Mouse (Mus musculus): ENCODE measurements around the gene Gadd45gip1. TPM values are rescaled to one million over a fixed set of nuclear protein-coding genes. Genes with fewer than 3 reads are reported as not detected.

The Gadd45gip1 gene
- total RNA-seq, 2 experiments from 2014 or later = 18.4 to 18.9 TPM

- intact Hi-C loops (cut with DNase I) = no loop called here
- DNase-seq = peak; percentile 100
These were observed 15.6 kb downstream of the Gadd45gip1 start, which contains the start of gene Calr for GRCm38 (mm10) chr8:84846722-84847572. Gene Calr, minus strand, starts transcription at chr8:84846934.

DNA sequence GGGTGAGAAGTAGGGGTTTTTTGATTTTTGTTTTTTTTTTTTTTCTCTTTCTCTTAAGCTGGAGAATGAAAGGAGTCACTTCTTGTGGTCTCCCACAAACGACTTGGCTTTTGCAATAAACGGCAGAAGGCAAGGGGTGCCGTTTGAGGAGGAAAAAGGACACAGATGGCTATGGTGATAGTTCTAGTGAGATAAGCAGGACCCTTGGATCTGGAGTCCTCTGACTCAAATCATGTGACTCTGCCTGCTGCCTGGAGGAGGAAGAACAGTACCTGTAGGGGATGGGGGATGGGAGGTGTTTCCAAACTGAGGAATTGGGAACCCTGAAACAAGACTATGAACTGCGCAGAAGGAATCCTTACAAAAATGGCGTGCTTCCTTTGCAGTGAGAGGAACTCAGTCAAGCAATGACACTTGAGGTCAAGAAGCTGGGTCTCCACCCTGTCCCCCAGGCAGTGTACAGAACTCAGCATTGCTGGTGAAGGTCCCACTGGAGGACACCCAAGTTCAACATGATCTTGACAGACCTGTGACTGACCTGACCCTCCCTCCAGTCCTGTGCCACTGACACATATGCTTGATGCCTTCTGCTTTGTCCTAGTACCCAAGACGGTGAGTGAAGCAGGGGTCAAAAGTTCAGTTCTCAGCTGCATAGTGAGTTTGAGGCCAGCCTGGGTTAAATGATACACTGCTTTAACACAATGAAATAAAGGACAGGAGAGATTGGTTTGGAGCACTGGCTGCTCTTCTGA lies 16.5 kb downstream of the Gadd45gip1 start:
- DNase-seq = no peak
- intact Hi-C loops (cut with DNase I) = no loop called here

DNA sequence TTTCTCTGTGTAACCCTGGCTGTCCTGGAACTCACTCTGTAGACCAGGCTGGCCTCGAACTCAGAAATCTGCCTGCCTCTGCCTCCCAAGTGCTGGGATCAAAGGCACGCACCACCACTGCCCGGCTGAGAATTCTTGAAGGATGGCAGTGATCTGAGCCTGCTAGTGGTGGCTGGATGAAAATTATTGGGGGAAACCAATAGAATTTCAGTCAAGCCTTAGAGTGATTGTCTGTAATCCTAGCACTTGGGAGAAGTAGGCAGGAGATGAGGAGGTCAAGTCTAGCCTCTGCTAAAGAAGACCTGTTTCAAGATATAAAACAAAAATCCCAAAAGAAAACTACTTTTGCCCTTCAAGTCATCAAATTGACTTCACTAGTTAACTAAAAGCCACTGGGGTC lies 25.1 kb downstream of the Gadd45gip1 start:
- no peak for DNase-seq
- intact Hi-C loops (cut with DNase I) = loop anchor here (5.0 kb wide), 1 partner anchor 106 kb away; no protein-coding TSS in a partner anchor

DNA sequence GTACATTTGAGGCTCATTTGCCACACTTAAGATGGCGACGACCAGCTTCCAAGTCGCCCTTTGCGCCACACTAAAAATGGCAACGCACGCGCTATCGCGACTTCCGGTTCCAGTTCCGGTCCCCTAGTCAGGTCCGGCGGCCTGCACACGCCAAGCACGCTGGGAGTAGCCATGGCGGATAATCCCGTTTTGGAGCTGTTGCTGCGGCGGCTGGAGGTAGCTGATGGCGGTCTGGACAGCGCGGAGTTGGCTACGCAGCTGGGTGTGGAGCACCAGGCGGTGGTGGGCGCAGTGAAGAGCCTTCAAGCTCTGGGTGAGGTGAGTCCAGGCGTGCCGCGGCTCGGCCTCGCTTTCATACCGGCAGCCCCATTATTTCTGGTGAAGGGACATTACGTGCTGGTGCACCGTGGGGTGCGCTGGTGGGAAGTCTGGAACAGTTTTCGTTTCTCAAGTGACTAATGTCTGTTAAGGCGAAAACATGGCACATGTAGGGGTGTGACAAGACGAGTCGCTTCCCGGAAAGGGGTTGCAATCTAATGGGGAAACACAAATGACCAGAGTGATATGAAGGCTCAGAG lies 25.6 kb downstream of the Gadd45gip1 start, which contains the start of gene Farsa:
TSS of gene Farsa (plus strand) at position 126 of the 578 bp plus-strand sequence.
- peak; percentile 93 for DNase-seq
- intact Hi-C loops (cut with DNase I) = loop anchor here (5.0 kb wide), 1 partner anchor 105 kb away; no protein-coding TSS in a partner anchor

- intact Hi-C loops (cut with DNase I) = no loop called here
- peak; percentile 74 for DNase-seq
These were observed 40.3 kb downstream of the Gadd45gip1 start, which contains the start of gene Syce2 for GRCm38 (mm10) chr8:84871376-84872308. Gene Syce2, plus strand, starts transcription at chr8:84872111.

DNA sequence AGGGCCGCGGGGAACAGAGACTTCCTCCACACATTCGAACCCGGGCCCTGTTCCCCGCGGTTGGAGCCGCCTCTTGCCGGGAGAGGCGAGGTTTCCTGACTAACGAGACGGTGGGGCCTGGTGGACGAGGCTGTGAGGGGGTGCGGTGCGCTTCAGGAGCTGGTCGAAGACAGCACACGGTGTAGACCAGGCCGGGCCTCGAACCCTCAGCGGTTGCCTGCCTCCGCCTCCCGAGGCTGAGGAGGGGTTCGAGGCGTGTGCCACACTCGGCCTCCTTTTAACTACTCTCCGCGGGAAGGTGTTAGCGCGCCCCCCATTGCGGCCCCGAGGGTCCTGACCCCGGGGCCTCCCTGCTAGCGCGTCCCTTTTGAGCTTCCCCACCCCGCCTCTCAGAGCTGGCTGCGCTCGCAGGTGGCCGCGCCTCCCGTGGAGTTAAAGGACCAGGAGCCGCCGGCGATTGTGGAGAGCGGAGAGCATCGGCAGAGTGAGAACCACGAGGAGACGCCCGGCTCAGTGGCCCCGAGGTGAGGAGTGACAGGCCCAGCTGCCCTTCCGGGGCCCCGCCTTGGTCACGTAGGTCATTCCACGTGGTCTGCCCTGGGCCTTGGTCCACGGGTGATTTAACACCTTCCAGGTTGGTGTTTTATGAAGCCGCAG lies 41.1 kb downstream of the Gadd45gip1 start:
- intact Hi-C loops (cut with DNase I) = no loop called here
- peak; percentile 27 for DNase-seq

- DNase-seq = no peak
- intact Hi-C loops (cut with DNase I) = no loop called here
These were observed 41.7 kb downstream of the Gadd45gip1 start for GRCm38 (mm10) chr8:84873016-84873415.

DNA sequence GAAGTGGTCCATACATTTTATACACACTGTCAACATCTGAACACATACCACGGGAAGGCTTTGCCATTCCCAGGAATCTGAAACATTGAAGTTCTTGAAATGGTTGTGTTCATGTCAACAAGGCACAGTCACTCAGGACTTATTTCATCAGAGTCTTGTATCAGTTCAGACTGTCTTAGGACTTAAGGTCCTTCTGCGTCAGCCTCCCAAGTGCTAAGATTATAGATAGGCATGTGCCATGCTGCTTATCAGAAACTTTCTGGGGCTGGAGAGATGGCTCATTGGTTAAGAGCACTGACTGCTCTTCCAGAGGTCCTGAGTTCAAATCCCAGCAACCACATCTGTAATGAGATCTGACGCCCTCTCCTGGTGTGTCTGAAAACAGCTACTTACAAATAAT lies 43.0 kb downstream of the Gadd45gip1 start:
- intact Hi-C loops (cut with DNase I) = no loop called here

GRCm38 (mm10) chr8:84877297-84878035 lies 46.1 kb downstream of the Gadd45gip1 start:
- peak; percentile 80 for DNase-seq
- intact Hi-C loops (cut with DNase I) = no loop called here

More for the DNA sequence above, 43.0 kb downstream of the Gadd45gip1 start:
- no peak for DNase-seq

DNA sequence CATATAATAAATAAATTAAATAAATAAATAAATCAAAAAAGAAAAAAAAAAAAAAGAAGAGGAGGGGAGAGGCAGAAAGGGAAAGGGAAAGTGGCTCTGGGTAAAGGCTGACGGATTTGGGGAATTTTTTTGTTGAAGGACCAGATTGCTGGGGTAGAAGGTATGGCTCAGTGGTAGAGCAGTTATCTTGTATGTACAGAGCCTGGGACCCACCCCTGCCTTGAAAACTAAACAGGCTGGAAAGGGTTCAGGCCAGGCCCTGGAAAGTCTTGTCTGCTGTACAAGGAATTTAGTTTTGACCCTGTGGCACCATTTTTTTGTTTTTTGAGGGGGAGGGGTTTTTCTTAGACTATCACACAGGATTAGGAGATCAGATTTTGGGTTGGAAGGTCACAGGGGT lies 47.6 kb downstream of the Gadd45gip1 start:
- intact Hi-C loops (cut with DNase I) = no loop called here
- no peak for DNase-seq

DNA sequence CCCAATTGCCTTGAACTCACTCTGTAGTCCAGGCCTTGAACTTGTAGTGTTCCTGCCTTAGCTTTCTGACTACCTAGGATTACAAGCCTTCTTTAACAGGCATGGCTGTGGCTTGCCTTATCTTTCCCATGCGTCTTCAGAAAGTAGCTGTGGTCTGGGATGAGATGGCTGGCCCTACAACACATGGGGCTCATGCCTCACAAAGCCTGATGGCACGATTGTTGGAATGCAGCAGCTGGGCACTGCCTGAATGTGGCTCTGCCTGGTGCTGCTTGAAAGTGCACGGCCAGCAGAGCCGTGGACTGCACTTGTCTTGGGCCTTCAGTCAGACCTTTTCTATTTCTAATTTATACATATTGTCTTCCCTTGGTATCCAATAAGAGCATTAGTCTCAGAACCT lies 53.4 kb downstream of the Gadd45gip1 start:
- intact Hi-C loops (cut with DNase I) = no loop called here
- no peak for DNase-seq

Small RNAs within 50 kb of the gene (microRNA-seq; reads per million reads assigned to microRNA genes)
- gene Mir7069 = 8.7 reads per million, percentile 23 among the genes with 10 or more reads in this experiment

Other genes starting within 250 kb of the Gadd45gip1 start
- gene Ier2, start 168.7 kb upstream of the Gadd45gip1 start, total RNA-seq (2021) = 10 to 100 TPM; 10.2 to 10.7 TPM
- gene Trmt1, start 145.2 kb upstream of the Gadd45gip1 start, total RNA-seq (2021) = 100 to 1,000 TPM; 110 to 112 TPM
- 10 to 100 TPM; 68.4 to 72.1 TPM for gene Nacc1, start 143.7 kb upstream of the Gadd45gip1 start, total RNA-seq (2021)
- gene Lyl1, start 130.1 kb upstream of the Gadd45gip1 start, total RNA-seq (2021) = 1 to 10 TPM; 3.0 to 3.3 TPM
- gene G430095P16Rik, start 108.5 kb upstream of the Gadd45gip1 start, total RNA-seq (2021) = not detected
- gene Nfix, start 31.2 kb upstream of the Gadd45gip1 start, total RNA-seq (2021) = 100 to 1,000 TPM; 674 to 782 TPM
- 1 to 10 TPM; 4.9 to 5.5 TPM for gene Dand5, start 8.7 kb upstream of the Gadd45gip1 start, total RNA-seq (2021)
- 10 to 100 TPM; 44.1 to 49.7 TPM for gene Rad23a, start 9.1 kb downstream of the Gadd45gip1 start, total RNA-seq (2021)
- 100 to 1,000 TPM; 528 to 548 TPM for gene Calr, start 15.4 kb downstream of the Gadd45gip1 start, total RNA-seq (2021)
- 10 to 100 TPM; 86.2 to 90.4 TPM for gene Farsa, start 25.5 kb downstream of the Gadd45gip1 start, total RNA-seq (2021)
- gene Syce2, start 40.6 kb downstream of the Gadd45gip1 start, total RNA-seq (2021) = 10 to 100 TPM; 42.0 to 42.4 TPM
- 10 to 100 TPM; 30.8 to 32.7 TPM for gene Gcdh, start 62.4 kb downstream of the Gadd45gip1 start, total RNA-seq (2021)
- under 1 TPM in 1 of 2 experiments, not detected in 1; 0.24 TPM for gene Klf1, start 70.4 kb downstream of the Gadd45gip1 start, total RNA-seq (2021)
- gene Dnase2a, start 77.0 kb downstream of the Gadd45gip1 start, total RNA-seq (2021) = 1 to 10 TPM; 2.8 to 4.1 TPM
- gene Mast1, start 105.8 kb downstream of the Gadd45gip1 start, total RNA-seq (2021) = 100 to 1,000 TPM; 195 to 210 TPM
- gene Rtbdn, start 115.5 kb downstream of the Gadd45gip1 start, total RNA-seq (2021) = 1 to 10 TPM; 6.7 to 8.3 TPM
- gene Gm49661, start 137.9 kb downstream of the Gadd45gip1 start, total RNA-seq (2021) = not detected
- 100 to 1,000 TPM; 665 to 681 TPM for gene Prdx2, start 138.1 kb downstream of the Gadd45gip1 start, total RNA-seq (2021)
- 10 to 100 TPM; 41.1 to 42.1 TPM for gene Rnaseh2a, start 138.2 kb downstream of the Gadd45gip1 start, total RNA-seq (2021)
- 10 to 100 TPM; 12.5 to 13.5 TPM for gene Junb, start 147.2 kb downstream of the Gadd45gip1 start, total RNA-seq (2021)
- gene Hook2, start 159.1 kb downstream of the Gadd45gip1 start, total RNA-seq (2021) = 10 to 100 TPM; 28.3 to 32.5 TPM
- not detected for gene Best2, start 183.0 kb downstream of the Gadd45gip1 start, total RNA-seq (2021)
- 100 to 1,000 TPM; 106 to 107 TPM for gene Asna1, start 193.8 kb downstream of the Gadd45gip1 start, total RNA-seq (2021)
- 100 to 1,000 TPM; 158 to 163 TPM for gene Trir, start 195.3 kb downstream of the Gadd45gip1 start, total RNA-seq (2021)
- gene Tnpo2, start 205.4 kb downstream of the Gadd45gip1 start, total RNA-seq (2021) = 100 to 1,000 TPM; 163 to 179 TPM
- gene Fbxw9, start 228.5 kb downstream of the Gadd45gip1 start, total RNA-seq (2021) = 10 to 100 TPM; 79.0 to 80.0 TPM
- not detected for gene Gm5741, start 236.5 kb downstream of the Gadd45gip1 start, total RNA-seq (2021)
- 10 to 100 TPM; 79.9 to 82.3 TPM for gene Dhps, start 240.2 kb downstream of the Gadd45gip1 start, total RNA-seq (2021)
- gene Wdr83os, start 249.2 kb downstream of the Gadd45gip1 start, total RNA-seq (2021) = 10 to 100 TPM; 60.9 to 61.2 TPM
- 10 to 100 TPM; 21.4 to 21.7 TPM for gene Wdr83, start 249.8 kb downstream of the Gadd45gip1 start, total RNA-seq (2021)

Data from left cerebral cortex, postnatal 4 days (tissue).